Mouse (Mus musculus) lung, postnatal 10 days (tissue): ENCODE data around the gene Kiss1.
A peak's percentile ranks its signal among the peaks of the same experiment; 100 is the strongest.
"Not testable (repeated sequence)": the region's sequence is repeated elsewhere in the genome, so short reads cannot be mapped to it uniquely, and the experiment has no call there.

ENCODE experiments used
- DNase-seq: peaks from one replicate; pipeline ENCODE4 v3.0.0; 2021

Gene Kiss1

DNA sequence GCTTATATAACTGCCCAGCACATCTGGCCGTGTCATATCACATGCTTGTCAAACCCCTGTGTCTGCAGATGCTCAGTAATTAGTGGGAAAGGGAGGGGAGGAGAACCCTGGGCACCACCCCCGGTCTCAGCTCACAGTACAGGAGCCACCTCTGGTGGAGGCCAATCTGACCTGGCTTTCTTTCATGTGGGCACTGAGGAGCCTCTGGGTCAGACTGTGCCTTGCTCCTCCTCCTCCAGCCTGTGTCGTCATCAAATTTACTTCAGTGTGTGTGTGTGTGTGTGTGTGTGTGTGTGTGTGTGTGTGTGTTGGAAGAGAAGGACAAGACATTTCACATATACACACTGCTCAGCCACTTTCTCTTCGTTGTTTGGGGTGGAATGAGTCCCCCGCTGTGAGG is 1.7 kb downstream of the Kiss1 start:
- peak; percentile 57 for DNase-seq

GRCm38 (mm10) chr1:133325951-133326350 is 4.3 kb downstream of the Kiss1 start:
- no peak for DNase-seq

DNA sequence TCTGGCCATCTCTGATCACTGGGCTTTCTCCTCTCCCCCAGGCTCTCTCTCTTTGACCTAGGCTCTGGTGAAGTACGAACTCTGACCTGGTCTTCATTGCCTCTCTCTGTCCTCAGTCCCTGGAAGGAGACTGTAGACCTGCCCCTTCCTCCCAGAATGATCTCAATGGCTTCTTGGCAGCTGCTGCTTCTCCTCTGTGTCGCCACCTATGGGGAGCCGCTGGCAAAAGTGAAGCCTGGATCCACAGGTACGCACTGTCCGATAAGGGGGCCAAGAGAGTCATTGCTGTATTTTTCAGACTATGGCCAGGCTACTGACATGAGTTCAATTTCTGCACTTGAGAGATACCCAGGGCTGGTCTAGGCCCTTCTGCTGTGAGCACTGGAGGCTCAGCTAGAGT is 5.4 kb downstream of the Kiss1 start:
- DNase-seq = no peak

- DNase-seq = no peak
Measured at GRCm38 (mm10) chr1:133328299-133328795, 6.7 kb downstream of the Kiss1 start.

- DNase-seq = peak; percentile 85
Measured at GRCm38 (mm10) chr1:133328896-133329637, 7.4 kb downstream of the Kiss1 start.

DNA sequence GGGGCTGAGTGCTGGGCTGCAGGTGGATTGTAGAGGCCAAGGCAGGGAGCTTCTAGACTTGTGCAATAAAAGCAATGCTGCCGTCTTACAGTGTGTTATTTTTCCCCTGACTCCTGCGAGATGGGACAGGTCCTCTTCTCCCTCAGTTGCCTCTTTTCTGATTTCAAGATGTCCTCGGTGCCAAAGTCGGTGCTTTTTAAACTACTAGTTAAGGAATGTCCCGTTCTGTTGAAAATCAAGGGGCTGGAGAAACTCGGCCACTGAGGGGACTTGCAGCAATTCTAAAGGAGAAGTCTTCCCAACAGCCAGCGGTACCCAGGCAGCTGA is 7.9 kb downstream of the Kiss1 start:
- DNase-seq = no peak

- DNase-seq = no peak
Measured at GRCm38 (mm10) chr1:133331142-133331541, 9.5 kb downstream of the Kiss1 start.

GRCm38 (mm10) chr1:133332656-133333430 is 11.2 kb downstream of the Kiss1 start:
- DNase-seq = no peak

DNA sequence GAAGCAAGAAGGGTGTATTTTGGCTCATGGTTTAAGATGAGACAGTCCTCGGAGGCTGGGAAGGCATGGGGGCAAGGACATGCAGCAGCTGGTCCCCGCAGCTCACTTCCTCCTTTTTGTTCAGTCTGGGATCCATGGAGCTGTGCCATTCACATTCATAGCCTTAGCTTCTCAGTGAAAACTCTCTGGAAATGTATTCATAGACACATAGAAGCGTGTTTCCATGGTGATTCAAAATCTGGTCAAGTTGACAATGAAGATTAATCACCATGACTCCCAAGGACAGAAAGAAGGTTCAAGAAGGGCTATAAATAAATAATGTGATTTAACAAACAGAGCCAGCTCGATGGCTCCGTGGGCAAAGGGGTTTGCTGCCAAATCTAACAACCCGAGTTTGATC is 12.3 kb downstream of the Kiss1 start:
- DNase-seq = no peak

GRCm38 (mm10) chr1:133340403-133340802 is 18.7 kb downstream of the Kiss1 start:
- not testable (repeated sequence) for DNase-seq

- no peak for DNase-seq
Measured at GRCm38 (mm10) chr1:133344357-133344756, 22.7 kb downstream of the Kiss1 start.

- DNase-seq = no peak
Measured at GRCm38 (mm10) chr1:133346531-133346930, 24.9 kb downstream of the Kiss1 start.

- DNase-seq = no peak
Measured at GRCm38 (mm10) chr1:133347226-133347625, 25.6 kb downstream of the Kiss1 start.

- DNase-seq = no peak
Measured at GRCm38 (mm10) chr1:133347693-133348520, 26.2 kb downstream of the Kiss1 start.

DNA sequence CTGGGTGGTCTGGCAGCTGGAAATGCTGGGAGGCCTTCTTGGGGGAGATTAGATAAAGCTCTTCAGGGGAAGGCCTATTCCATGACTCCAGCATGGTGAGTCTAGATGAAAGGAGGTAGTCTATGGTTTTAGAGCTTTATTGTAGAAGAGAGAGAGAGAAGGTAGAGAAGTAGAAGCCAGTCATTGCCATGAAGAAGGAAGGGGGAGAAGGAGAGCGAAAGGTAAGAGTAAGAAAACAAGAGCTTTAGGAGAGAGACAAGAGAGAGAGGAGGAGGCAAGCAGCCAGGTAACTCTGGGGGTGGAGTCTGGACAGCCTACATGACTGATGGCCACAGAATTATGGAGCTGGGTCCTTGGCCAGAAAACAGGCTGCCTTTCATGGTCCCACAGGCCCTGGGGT is 28.5 kb downstream of the Kiss1 start, which contains the start of gene Ren1:
Gene Ren1, plus strand, starts transcription at position 301 of the 400 bp plus-strand sequence.
- no peak for DNase-seq

DNA sequence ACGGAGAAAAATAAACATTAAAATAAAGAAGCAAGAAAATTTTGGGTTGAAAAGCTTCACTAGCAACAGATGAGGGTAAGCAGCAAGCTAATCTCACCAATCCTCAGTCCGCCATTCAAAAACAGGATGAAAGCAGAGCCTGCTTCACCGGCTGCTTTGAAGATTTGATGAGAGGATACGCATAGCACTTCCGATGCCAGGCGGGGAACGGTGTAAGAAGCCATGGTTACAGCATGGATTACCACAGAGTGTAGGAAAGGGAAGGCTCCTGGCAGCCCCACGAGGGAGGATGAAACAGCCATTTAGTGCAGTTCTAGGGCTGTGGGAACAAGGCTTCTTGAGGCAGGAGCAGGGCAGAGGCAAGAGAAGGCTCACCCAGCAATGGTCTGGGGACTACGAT is 30.1 kb downstream of the Kiss1 start:
- no peak for DNase-seq

- DNase-seq = peak; percentile 86
Measured at GRCm38 (mm10) chr1:133353371-133353809, 31.7 kb downstream of the Kiss1 start.

- DNase-seq = no peak
Measured at GRCm38 (mm10) chr1:133355469-133355868, 33.8 kb downstream of the Kiss1 start.

DNA sequence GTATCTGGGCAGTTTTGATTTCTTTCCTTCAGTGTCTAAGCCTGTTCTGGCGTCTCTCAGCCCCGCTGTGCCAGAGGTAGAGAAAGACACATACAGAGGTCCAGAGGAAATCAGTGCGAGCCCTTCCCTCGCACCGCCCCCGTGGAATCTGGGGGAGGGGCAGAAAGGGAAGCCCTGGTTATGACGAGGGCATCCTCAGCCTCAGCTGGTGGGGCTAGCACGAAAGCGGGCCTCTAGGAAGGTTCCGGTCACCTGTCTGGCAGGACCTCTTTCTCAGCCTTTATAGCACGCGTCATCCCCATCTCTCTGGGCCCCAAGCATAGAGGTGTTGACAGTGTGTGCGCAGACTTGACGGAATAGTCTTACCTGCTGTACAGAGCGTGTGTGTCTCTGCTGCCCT is 34.2 kb downstream of the Kiss1 start:
- no peak for DNase-seq

DNA sequence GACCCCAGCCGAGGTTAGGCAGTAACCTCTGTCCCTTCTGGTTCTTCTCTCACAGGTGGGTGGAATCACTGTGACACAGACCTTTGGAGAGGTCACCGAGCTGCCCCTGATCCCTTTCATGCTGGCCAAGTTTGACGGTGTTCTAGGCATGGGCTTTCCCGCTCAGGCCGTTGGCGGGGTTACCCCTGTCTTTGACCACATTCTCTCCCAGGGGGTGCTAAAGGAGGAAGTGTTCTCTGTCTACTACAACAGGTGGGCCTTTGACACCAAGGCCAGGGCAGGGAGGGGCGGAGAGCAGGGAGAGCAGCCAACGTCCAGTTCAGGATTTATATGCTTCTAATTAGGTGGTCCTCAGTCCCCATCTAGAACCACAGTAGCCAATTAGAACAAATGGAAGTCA is 34.7 kb downstream of the Kiss1 start:
- DNase-seq = no peak

DNA sequence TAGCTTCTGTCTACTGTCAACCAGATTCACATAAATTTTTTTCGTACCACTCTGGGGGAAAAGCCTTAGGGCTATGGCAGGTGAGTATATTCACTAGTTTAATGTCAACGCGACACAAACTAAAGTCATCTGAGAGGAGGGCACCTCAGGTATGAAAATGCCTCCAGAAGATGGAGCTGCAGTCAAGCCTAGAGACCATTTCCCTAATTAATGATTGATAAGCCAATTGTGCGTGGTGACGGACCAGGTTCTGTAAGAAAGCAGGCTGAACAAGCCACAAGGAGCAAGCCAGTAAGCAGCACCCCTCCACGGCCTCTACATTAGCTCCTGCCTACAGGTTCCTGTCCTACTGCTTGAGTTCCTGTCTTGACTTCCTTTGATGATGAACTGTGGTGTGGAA is 39.3 kb downstream of the Kiss1 start:
- no peak for DNase-seq

- no peak for DNase-seq
Measured at GRCm38 (mm10) chr1:133362103-133362502, 40.4 kb downstream of the Kiss1 start.
